Mouse (Mus musculus) E14TG2a.4 (cell line): ENCODE measurements at regions not wholly inside any gene's neighbourhood (a gene's known extent, or its start where the extent isn't known, plus 50 kb on each side); places are given as distances from the start of the nearest gene placed in this dataset.

Experiments
- CTCF ChIP-seq: conservative IDR thresholded peaks from 2 replicates; pipeline ENCODE4 v1.5.1; 2014; ENCODE audit warnings: low read length
- NANOG ChIP-seq: IDR thresholded peaks from 2 replicates; pipeline ENCODE4 v1.6.1; 2014; ENCODE audit warnings: borderline replicate concordance, low read length, mixed read lengths
- POU5F1 ChIP-seq: IDR thresholded peaks from 2 replicates; pipeline ENCODE4 v1.6.1; 2014; ENCODE audit warnings: low read length, borderline replicate concordance

- TF ChIP-seq NANOG (no peak), CTCF (no peak), POU5F1 (no peak)
Observed at GRCm38 (mm10) chr5:62305561-62305960, 460.4 kb downstream of the Arap2 start.
